Mouse (Mus musculus) liver, adult 2 months (tissue): Measurements from ENCODE around the gene Gm38394. TPM values are rescaled to one million over a fixed set of nuclear protein-coding genes. Genes with fewer than 3 reads are reported as not detected.

Experiments used
- DNase-seq: peaks from one replicate; pipeline ENCODE4 v3.0.0-alpha.2; 2011; ENCODE audit warnings: low read depth, low spot score; ENCODE audit errors: extremely low read depth
- H3K27ac ChIP-seq: fragments of 200-500 bp; replicated peaks from 2 replicates; pipeline ENCODE4 v1.5.1; 2012; ENCODE audit warnings: low read depth, mild to moderate bottlenecking, control low read depth, inconsistent platforms, low read length; ENCODE audit not compliant: insufficient read depth
- H3K27me3 ChIP-seq: fragments of 200-500 bp; 2 replicates; pipeline ENCODE4 v1.6.1; 2012; ENCODE audit warnings: mild to moderate bottlenecking, moderate library complexity, low read length, inconsistent platforms; ENCODE audit not compliant: control insufficient read depth, insufficient read depth
- H3K36me3 ChIP-seq: fragments of 200-500 bp; 2 replicates; pipeline ENCODE4 v1.6.1; 2012; ENCODE audit warnings: low read length, inconsistent platforms; ENCODE audit not compliant: control insufficient read depth, insufficient read depth
- H3K4me1 ChIP-seq: fragments of 200-500 bp; 2 replicates; pipeline ENCODE4 v1.6.1; 2011; ENCODE audit warnings: low read length; ENCODE audit not compliant: control insufficient read depth, insufficient read depth
- H3K4me3 ChIP-seq: fragments of 200-500 bp; 2 replicates; pipeline ENCODE4 v1.5.1; 2011; ENCODE audit warnings: low read depth, mild to moderate bottlenecking, control low read depth, low read length, moderate library complexity; ENCODE audit not compliant: insufficient read depth
- H3K79me2 ChIP-seq: fragments of 200-500 bp; 2 replicates; pipeline ENCODE4 v1.6.1; 2012; ENCODE audit warnings: inconsistent platforms, mild to moderate bottlenecking, low read length, moderate library complexity; ENCODE audit not compliant: control insufficient read depth, insufficient read depth
- H3K9ac ChIP-seq: fragments of 200-500 bp; 2 replicates; pipeline ENCODE4 v1.6.1; 2012; ENCODE audit warnings: low read depth, mild to moderate bottlenecking, control low read depth, inconsistent platforms, low read length
- CTCF ChIP-seq: fragments of 200-500 bp; IDR thresholded peaks from 2 replicates; pipeline ENCODE4 v1.5.1; 2011; ENCODE audit warnings: low read depth, low read length, control low read depth
- POLR2A ChIP-seq: fragments of 200-500 bp; IDR thresholded peaks from 2 replicates; pipeline ENCODE4 v1.6.1; 2011; ENCODE audit warnings: low read length, control low read depth; ENCODE audit not compliant: insufficient read depth; ENCODE audit errors: extremely low read depth
- WGBS: fragments of 180-500 bp; shearing (Covaris S2); methylation state at CpG from one replicate; pipeline ENCODE4 v1.1.7; 2018; 5-methylcytosine and 5-hydroxymethylcytosine counted together
- polyA plus RNA-seq: library from polyadenylated mRNA; depleted of rRNA; stranded (reverse); fragments of >200 nt; gene quantifications from 2 replicates; pipeline ENCODE4 v1.2.3, GENCODE M21; 2012
- total RNA-seq: library from RNA; depleted of rRNA; stranded (reverse); fragments of >200 nt; gene quantifications from 2 replicates; pipeline ENCODE4 v1.2.3, GENCODE M21; 2014

Gene Gm38394
- total and polyA plus RNA-seq, 2 experiments = 1.8 to 9.6 TPM

DNA sequence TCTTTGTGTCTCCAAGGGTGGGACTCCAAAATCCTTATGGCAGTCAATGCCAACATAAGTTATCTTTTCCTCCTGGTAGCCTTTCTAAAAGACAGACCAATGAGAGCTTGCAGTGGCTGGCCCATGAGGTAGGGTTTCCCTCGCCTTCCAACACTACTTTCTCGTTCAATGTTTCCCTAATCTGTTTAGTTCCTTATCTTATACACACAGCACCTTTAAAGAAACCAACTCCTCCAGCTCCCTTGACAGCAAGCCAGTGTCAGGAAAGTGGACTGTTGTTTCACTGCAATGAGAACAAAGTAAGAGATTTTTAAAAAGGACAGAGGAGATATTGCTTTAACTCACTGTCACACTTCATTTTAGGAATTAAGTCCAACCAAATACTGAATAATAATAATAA lies 43.2 kb downstream of the Gm38394 start:
- 41% methylated on average over 2 of the region's 2 CpGs for WGBS
- peaks cover 29% of the 10 kb centered on the region for H3K36me3 ChIP-seq
- no peak overlapping the region for H3K9ac ChIP-seq
- DNase-seq = no peak
- no peaks in the 10 kb centered on the region for H3K27me3 ChIP-seq
- H3K4me1 ChIP-seq = peaks cover 12% of the 10 kb centered on the region
- no peak overlapping the region for H3K4me3 ChIP-seq
- H3K27ac ChIP-seq = peak overlapping the region; percentile 62
- TF ChIP-seq POLR2A (no peak), CTCF (no peak)
- H3K79me2 ChIP-seq = no peaks in the 10 kb centered on the region

DNA sequence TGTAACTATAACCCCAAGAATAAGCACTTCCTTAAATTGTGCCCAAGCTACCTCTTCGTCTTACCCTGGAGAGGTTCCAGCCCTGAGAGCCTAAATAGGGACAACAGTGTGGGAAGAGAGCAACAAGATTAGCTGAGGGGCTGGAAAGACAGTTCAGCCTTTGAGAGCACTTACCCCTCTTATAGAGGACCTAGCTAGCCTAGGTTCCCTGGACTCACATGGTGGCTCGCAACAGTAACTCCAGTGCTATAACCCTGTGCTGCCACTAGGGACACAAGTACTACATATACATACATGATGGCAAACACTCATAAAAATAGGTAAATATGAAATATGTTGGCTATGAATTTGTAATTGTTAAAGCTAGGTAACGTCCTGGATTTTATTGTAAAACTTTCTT lies 47.3 kb downstream of the Gm38394 start:
- Histone ChIP-seq H3K27me3 (no peaks in the 10 kb centered on the region), H3K79me2 (peaks cover 5% of the 10 kb centered on the region; the same call in 1 of the 2 replicates), H3K36me3 (peaks cover 7% of the 10 kb centered on the region; the same call in 1 of the 2 replicates), H3K4me1 (peaks cover 12% of the 10 kb centered on the region), H3K27ac (no peak overlapping the region), H3K9ac (no peak overlapping the region), H3K4me3 (no peak overlapping the region)
- 91% methylated on average over 3 of the region's 3 CpGs for WGBS
- DNase-seq = no peak
- TF ChIP-seq CTCF (no peak; the same call in 1 of the 2 replicates), POLR2A (no peak)

DNA sequence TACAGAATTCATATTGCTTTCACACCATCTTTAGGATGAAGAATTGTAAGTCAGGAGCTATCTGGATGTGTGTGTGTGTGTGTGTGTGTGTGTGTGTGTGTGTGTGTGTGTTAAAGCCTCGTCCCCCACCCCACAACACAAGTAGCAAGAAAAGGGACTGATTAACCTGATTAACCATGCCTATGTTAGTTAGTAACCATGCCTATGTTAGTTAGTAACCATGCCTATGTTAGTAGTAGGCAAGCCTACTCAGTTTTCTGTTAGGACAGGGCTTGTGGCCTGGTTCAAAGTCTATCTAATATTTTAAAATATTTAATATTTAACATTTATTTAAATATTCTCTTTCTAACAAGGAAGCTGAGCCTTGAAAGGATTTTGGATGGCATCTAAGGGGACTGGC lies 49.7 kb downstream of the Gm38394 start:
- 81% methylated on average over 1 of the region's 1 CpGs for WGBS
- peaks cover 18% of the 10 kb centered on the region for H3K36me3 ChIP-seq
- no peak overlapping the region for H3K4me3 ChIP-seq
- no peak overlapping the region for H3K9ac ChIP-seq
- H3K79me2 ChIP-seq = peaks cover 5% of the 10 kb centered on the region; the same call in 1 of the 2 replicates
- no peaks in the 10 kb centered on the region for H3K27me3 ChIP-seq
- H3K27ac ChIP-seq = no peak overlapping the region
- DNase-seq = no peak
- H3K4me1 ChIP-seq = no peaks in the 10 kb centered on the region
- TF ChIP-seq POLR2A (no peak), CTCF (no peak)

GRCm38 (mm10) chr1:133610601-133611000 lies 50.5 kb downstream of the Gm38394 start:
- no peak for DNase-seq
- 53% methylated on average over 6 of the region's 6 CpGs for WGBS
- no peak overlapping the region for H3K9ac ChIP-seq
- peaks cover 5% of the 10 kb centered on the region; the same call in 1 of the 2 replicates for H3K79me2 ChIP-seq
- no peak overlapping the region for H3K4me3 ChIP-seq
- no peaks in the 10 kb centered on the region for H3K4me1 ChIP-seq
- peaks cover 22% of the 10 kb centered on the region for H3K36me3 ChIP-seq
- TF ChIP-seq CTCF (no peak), POLR2A (no peak)
- no peaks in the 10 kb centered on the region for H3K27me3 ChIP-seq
- H3K27ac ChIP-seq = no peak overlapping the region

DNA sequence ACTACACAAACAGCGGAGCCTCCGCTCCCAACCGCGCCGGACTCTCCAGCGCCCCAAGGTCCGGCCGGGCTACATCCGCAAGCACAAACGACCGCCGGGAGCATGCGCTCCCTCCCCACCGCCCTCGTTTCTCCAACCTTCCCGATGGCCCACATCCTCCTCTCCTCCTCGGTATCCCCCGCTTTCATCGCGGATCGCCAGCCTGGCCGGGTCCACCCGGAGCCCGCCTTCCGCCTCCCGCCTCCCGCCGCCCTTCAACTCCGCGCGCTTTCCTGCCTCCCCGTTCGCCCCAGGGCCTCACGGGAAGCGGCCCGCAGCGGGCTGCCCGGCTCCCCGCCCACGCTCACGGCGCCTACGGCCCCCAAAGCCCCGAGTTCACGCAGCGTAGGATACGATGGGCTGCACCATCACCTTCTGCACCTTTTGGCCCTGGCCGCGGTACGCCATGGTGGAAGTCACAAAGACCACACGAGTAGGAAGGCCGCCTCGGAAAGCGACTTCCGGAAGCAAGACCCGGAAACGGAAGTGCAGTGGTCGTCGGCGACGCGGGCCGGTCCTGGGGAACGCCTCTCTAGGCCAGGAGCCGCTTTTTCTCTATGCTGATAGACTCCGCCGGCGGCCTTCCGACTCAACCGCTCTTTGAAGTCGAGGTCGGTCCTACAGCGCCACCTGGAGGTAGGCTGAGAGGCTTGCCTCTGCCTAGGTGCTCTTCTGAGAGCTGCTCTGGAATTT lies 51.2 kb downstream of the Gm38394 start, which contains the start of gene Snrpe:
Snrpe (minus strand) TSS at position 521 of the 732 bp plus-strand sequence.
- H3K4me1 ChIP-seq = no peaks in the 10 kb centered on the region
- peak within 1 kb of the TSS; percentile 98 for H3K9ac ChIP-seq
- peaks cover 29% of the 10 kb centered on the region for H3K36me3 ChIP-seq
- peaks cover 5% of the 10 kb centered on the region; the same call in 1 of the 2 replicates for H3K79me2 ChIP-seq
- H3K27ac ChIP-seq = peak within 1 kb of the TSS; percentile 95
- peak; percentile 91 for DNase-seq
- TF ChIP-seq POLR2A (no peak), CTCF (peak; percentile 99)
- WGBS = under 1% methylated on average over 73 of the region's 73 CpGs
- H3K27me3 ChIP-seq = no peaks in the 10 kb centered on the region
- H3K4me3 ChIP-seq = peak within 1 kb of the TSS; percentile 98

DNA sequence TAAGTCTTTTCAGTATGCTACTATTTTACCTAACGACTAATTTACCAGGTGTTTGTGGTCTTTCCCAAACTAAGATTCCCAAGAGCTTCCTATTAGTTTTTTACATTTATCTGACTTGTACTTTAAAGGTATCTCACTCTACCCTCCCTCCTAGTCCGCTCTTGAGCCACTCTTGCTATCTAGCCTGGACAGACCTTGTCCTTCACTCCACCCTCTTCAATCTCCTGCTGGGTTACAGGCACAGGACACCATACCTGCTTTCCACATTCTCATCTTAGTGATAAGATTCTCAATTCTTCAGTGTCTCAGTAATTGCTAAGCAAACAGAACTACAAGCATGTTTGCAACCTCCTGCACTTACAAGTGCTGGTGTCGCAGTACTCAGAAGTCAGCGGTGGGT lies 57.9 kb downstream of the Gm38394 start:
- H3K9ac ChIP-seq = no peak overlapping the region
- no peak overlapping the region for H3K4me3 ChIP-seq
- no peak overlapping the region for H3K27ac ChIP-seq
- WGBS = 93% methylated on average over 4 of the region's 4 CpGs
- H3K79me2 ChIP-seq = no peaks in the 10 kb centered on the region
- TF ChIP-seq CTCF (no peak), POLR2A (no peak)
- no peaks in the 10 kb centered on the region for H3K4me1 ChIP-seq
- no peak for DNase-seq
- H3K36me3 ChIP-seq = peaks cover 57% of the 10 kb centered on the region
- H3K27me3 ChIP-seq = no peaks in the 10 kb centered on the region
